Comparison of ENCODE assay signal across 16 mouse cellular contexts in the genomic region with DNA sequence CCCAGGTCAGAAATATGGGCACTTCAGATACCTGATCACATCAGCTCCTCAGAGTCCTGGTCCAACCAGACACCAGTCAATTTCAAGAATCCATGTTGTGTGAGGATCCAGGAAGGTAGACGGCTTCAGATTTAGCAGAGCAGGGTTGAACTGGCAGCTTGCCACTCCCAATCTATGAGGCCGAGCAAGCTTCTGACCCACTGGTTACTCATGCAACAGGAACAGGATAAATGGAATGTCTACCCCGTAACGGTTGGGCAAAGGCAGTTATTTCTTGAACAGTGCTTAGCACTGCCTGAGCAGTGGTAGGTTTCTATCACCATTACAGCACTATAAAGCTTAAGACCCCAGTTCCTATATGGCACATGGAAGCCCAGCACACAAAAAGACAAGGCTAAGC.
A peak's percentile ranks its signal among the peaks of the same experiment; 100 is the strongest.
DNase-seq lines count a peak whose midpoint lies in the region; ATAC-seq and TF ChIP-seq lines count a peak whose summit lies in the region.
"Had no signal": no experiment of that assay in that cellular context is flagged by ENCODE, and none has a peak within 500 bp of the region (broad histone marks: within the 10 kb centered on the region; RNA-seq: fewer than 3 reads in every experiment).

No protein-coding gene starts in this region.

- TF ChIP-seq CTCF in kidney, postnatal 0 days (IDR thresholded peaks at IDR 0.05; ENCODE audit: low read depth) = no peak

- H3K9ac ChIP-seq in kidney, embryonic 15.5 days = no peak overlapping the region
- no peak overlapping the region for H3K9ac ChIP-seq in kidney, postnatal 0 days (ENCODE audit: low read depth, low read length)
- H3K9ac ChIP-seq: liver, embryonic 12.5 days had no signal

- H3K36me3 ChIP-seq in kidney, embryonic 15.5 days = no peaks in the 10 kb centered on the region
- no peaks in the 10 kb centered on the region for H3K36me3 ChIP-seq in kidney, postnatal 0 days (ENCODE audit: insufficient read depth, low read length)
- H3K36me3 ChIP-seq: embryonic facial prominence, embryonic 10.5 days; liver, embryonic 12.5 days; midbrain, embryonic 10.5 days had no signal

- no peaks in the 10 kb centered on the region for H3K4me1 ChIP-seq in kidney, embryonic 15.5 days
- H3K4me1 ChIP-seq in kidney, postnatal 0 days (replicated peaks; ENCODE audit: insufficient read depth, low read length) = no peaks in the 10 kb centered on the region
- H3K4me1 ChIP-seq: liver, embryonic 12.5 days; midbrain, embryonic 10.5 days had no signal

- H3K4me2 ChIP-seq in kidney, embryonic 15.5 days = no peak overlapping the region
- no peak overlapping the region for H3K4me2 ChIP-seq in kidney, postnatal 0 days (ENCODE audit: low read length)
- H3K4me2 ChIP-seq: liver, embryonic 12.5 days had no signal

- H3K4me3 ChIP-seq in kidney, embryonic 15.5 days (replicated peaks) = no peak overlapping the region
- H3K4me3 ChIP-seq in kidney, postnatal 0 days (replicated peaks; ENCODE audit: low read depth, low read length) = no peak overlapping the region
- H3K4me3 ChIP-seq: embryonic facial prominence, embryonic 10.5 days; liver, embryonic 12.5 days; midbrain, embryonic 10.5 days; myocyte had no signal

- DNase-seq in adrenal gland, postnatal 10 days = peak; percentile 40
- no peak for DNase-seq in adrenal gland, adult 18-20 months (ENCODE audit: low spot score in 2 of 2)
- DNase-seq in kidney, adult 18-20 months = peak; percentile 36
- peak; percentile 70 for DNase-seq in NIH3T3 (ENCODE audit: low read depth)
- DNase-seq in kidney, postnatal 0 days (ENCODE audit: low spot score) = peak; percentile 22
- DNase-seq in yolk sac, embryonic 10.5 days (ENCODE audit: low spot score) = no peak
- no peak for DNase-seq in frontal cortex, postnatal 14 days (ENCODE audit: low spot score in 2 of 2)
- DNase-seq: gastrocnemius, postnatal 25 days; heart, postnatal 36 days; thymus, postnatal 25 days had no signal

- WGBS in kidney, embryonic 15.5 days = 60% methylated on average over 4 of the region's 4 CpGs
- WGBS in kidney, postnatal 0 days = 59% methylated on average over 4 of the region's 4 CpGs

- H3K27ac ChIP-seq in kidney, embryonic 15.5 days = no peak overlapping the region
- no peak overlapping the region for H3K27ac ChIP-seq in kidney, postnatal 0 days
- H3K27ac ChIP-seq: embryonic facial prominence, embryonic 10.5 days; liver, embryonic 12.5 days; midbrain, embryonic 10.5 days had no signal

- no peak for ATAC-seq in kidney, embryonic 15.5 days (replicated peaks; ENCODE audit: low FRiP score)
- ATAC-seq in kidney, postnatal 0 days (replicated peaks; ENCODE audit: low FRiP score, low read depth) = no peak
- ATAC-seq: liver, embryonic 12.5 days; lung, postnatal 0 days had no signal

- no peaks in the 10 kb centered on the region for H3K27me3 ChIP-seq in kidney, embryonic 15.5 days
- no peaks in the 10 kb centered on the region for H3K27me3 ChIP-seq in kidney, postnatal 0 days (ENCODE audit: insufficient read depth, low read length)
- H3K27me3 ChIP-seq: liver, embryonic 12.5 days had no signal

- no peaks in the 10 kb centered on the region for H3K9me3 ChIP-seq in kidney, embryonic 15.5 days (replicated peaks)
- H3K9me3 ChIP-seq in kidney, postnatal 0 days (replicated peaks; ENCODE audit: low read length) = no peaks in the 10 kb centered on the region
- H3K9me3 ChIP-seq: embryonic facial prominence, embryonic 10.5 days; liver, embryonic 12.5 days; midbrain, embryonic 10.5 days had no signal

Comparison
In these comparisons a context has a peak if more than half of its experiments do, and no peak if none do; other contexts are left out.
1. DNase-seq: peak in adrenal gland, postnatal 10 days (single experiment), kidney, adult 18-20 months (single experiment), NIH3T3 (single experiment) and kidney, postnatal 0 days (single experiment); none in adrenal gland, adult 18-20 months (0 of 2), yolk sac, embryonic 10.5 days (single experiment) and frontal cortex, postnatal 14 days (0 of 2).